Mouse (Mus musculus) inflammation-experienced regulatory T-cells, adult 6 months (primary cell): ENCODE measurements around the gene Sfrp2. TPM values are rescaled to one million over a fixed set of nuclear protein-coding genes. Genes with fewer than 3 reads are reported as not detected.
A peak's percentile ranks its signal among the peaks of the same experiment; 100 is the strongest.

ENCODE experiments used
- ATAC-seq: one replicate; pipeline ENCODE4 v1.8.0; 2017
- polyA plus RNA-seq, 3 experiments: library from polyadenylated mRNA; unstranded; fragments of 100-300 nt; shearing (Covaris generic); gene quantifications; one replicate each; pipeline ENCODE4 v1.2.1; 2017

The Sfrp2 gene
- 10 to 100 TPM in 1 of 3 experiments, 1 to 10 TPM in 2; 2.0 to 10.9 (median 7.8) TPM for polyA plus RNA-seq

GRCm38 (mm10) chr3:83765871-83766725 lies at the start of gene Sfrp2:
Gene Sfrp2, plus strand, starts transcription at chr3:83766321.
- no peak for ATAC-seq

GRCm38 (mm10) chr3:83717643-83718231 lies 48.4 kb upstream of the Sfrp2 start:
- no peak for ATAC-seq

DNA sequence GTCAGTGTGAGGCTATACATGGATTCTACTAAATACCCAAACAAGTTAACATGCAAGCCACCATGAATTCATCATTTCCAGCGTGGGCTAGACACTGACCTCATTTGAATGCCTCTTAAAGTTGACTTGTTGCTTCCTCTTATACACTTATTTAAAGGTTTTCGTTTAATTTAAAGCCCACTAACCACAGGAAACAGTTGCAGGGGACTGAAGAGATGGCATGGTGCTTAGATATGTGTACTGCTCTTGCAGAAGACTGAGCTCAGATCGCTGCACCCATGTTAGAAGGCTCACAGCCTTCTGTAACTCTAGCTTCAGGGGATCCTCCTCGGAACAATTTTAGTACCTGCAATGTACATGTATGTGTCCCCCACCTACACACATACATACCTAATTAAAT lies 47.5 kb upstream of the Sfrp2 start:
- ATAC-seq = no peak

DNA sequence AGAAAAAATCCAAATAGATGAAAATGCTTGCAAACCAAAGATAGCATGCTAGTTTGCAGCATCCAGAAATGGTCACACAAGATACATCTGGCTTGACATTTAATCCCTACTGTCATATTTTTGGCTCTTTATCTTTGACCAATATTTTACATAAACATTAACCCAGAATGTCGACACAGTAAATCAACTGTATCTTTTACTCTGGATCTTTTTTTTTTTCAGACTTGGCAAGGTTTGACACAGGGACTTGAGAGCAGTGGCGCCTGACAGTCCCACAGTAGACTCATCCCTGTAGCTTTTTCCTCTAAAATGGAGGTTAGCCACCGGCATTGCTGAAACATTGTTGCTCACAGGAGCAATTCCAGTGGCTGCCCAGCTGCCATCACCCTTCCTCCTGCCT lies 37.9 kb upstream of the Sfrp2 start:
- ATAC-seq = no peak

- ATAC-seq = no peak
Measured at GRCm38 (mm10) chr3:83728675-83729390, 37.3 kb upstream of the Sfrp2 start.

DNA sequence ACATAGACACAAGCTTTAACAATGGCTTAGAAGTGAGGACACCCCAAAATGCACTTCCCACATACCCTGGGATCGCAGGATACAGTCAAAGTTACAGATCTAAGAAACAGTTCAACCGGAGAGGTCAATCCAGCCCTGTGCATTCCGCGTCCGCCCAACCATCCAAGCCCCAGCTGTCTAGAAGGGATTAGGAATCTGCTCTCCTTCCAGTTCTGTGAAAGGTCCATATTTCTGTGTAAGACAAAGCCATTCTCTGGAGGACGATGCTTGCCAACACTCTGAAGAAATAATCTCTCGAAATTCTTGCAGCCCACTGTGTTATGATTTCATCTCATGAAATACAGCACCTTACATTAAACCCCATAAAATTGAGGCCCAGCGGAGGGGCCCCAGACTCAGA lies 32.1 kb upstream of the Sfrp2 start:
- ATAC-seq = no peak

GRCm38 (mm10) chr3:83736980-83737379 lies 29.1 kb upstream of the Sfrp2 start:
- ATAC-seq = no peak

GRCm38 (mm10) chr3:83740246-83740645 lies 25.9 kb upstream of the Sfrp2 start:
- ATAC-seq = no peak

GRCm38 (mm10) chr3:83747276-83747675 lies 18.8 kb upstream of the Sfrp2 start:
- no peak for ATAC-seq

DNA sequence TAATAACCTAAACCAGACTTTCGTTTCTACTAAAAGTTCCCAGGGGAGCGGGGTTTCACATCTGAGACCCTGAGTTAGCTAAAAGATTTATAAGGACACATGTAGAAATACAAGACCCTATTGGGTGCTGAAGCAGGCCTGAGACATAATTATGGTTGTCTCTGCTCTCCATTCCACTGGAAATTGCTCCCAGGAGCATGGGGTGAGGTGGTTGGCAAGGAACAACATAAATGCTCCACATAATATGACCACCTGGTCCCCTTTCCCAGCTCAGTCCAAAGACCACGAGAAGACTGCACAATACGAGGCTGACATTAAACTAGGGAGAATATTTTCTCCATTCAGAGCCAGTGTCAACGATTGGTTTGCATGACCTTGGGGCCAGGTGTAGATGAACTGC lies 18.2 kb upstream of the Sfrp2 start:
- ATAC-seq = no peak

GRCm38 (mm10) chr3:83751625-83752024 lies 14.5 kb upstream of the Sfrp2 start:
- no peak for ATAC-seq

- no peak for ATAC-seq
Measured at GRCm38 (mm10) chr3:83752196-83752595, 13.9 kb upstream of the Sfrp2 start.

GRCm38 (mm10) chr3:83755043-83755635 lies 11.0 kb upstream of the Sfrp2 start:
- no peak for ATAC-seq

DNA sequence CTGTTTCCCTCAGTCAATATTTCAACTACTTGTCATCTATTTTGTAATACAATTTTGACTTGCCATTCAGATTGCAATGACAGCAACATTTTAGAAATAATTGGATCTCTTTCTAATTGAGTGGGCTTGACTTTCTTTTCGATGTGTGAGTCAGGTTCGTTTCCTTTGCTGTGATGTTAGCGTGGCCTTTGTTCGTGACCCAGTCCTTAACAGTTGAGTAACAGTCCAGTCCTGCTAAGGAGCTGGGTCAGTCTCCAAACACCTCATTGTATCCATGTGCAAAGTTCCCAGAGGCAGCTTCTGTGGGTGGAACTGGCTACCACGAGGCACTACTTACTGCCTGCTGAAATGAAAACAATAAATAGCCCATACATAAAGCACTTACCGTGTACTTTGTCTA lies 10.5 kb upstream of the Sfrp2 start:
- ATAC-seq = no peak

- ATAC-seq = no peak
Measured at GRCm38 (mm10) chr3:83762361-83762760, 3.8 kb upstream of the Sfrp2 start.

DNA sequence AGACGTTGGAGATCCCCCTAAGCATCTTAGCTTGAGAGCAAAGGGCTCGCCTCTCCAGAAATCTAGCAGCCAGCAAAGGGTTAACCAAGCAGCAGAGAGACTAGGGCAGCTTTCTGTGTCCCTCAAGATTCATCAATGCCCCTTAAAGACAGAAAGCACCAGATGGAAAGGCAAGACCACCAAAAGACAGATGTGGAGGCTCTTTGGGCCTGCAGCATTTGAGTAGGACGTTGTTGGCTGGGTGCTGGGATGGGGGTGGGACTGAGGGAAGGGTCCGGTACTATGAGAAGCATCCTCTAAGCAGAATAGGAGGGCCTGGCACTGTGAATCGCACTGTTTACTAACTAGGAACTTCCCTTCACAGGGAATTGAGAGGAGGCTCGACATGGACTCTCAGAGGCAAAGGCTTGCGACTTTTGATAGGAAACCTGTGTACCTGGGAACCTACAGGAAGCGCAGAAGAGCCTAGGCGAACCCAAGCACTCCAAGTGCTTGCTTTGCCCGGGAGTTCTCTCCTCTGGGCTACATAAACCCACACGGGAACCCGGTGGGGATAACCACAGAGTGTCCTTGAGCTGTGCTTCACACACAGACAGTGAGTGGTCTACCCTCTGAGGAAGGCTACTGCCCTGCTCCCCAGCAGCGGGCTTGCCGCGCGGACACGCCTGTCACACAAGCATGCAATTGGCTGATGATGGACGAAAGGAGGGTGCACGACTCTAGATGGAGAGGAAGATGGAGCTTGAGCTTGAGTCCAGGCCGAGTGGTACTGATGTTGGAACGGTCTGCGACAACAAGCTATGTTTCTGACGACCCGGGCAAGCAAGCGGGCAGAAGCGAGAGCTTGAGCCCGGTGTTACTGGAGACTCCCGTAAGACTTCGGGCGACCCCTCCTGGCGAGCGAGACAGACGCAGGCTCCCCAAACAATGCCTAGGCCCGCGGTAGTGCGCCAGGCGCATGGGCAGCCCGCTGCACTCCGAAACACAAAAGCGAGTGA lies 2.3 kb upstream of the Sfrp2 start:
- peak; percentile 52 for ATAC-seq

DNA sequence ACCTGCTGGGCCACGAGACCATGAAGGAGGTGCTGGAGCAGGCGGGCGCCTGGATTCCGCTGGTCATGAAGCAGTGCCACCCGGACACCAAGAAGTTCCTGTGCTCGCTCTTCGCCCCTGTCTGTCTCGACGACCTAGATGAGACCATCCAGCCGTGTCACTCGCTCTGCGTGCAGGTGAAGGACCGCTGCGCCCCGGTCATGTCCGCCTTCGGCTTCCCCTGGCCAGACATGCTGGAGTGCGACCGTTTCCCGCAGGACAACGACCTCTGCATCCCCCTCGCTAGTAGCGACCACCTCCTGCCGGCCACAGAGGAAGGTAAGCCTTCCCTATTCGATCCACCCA lies 577 bp downstream of the Sfrp2 start:
- no peak for ATAC-seq

DNA sequence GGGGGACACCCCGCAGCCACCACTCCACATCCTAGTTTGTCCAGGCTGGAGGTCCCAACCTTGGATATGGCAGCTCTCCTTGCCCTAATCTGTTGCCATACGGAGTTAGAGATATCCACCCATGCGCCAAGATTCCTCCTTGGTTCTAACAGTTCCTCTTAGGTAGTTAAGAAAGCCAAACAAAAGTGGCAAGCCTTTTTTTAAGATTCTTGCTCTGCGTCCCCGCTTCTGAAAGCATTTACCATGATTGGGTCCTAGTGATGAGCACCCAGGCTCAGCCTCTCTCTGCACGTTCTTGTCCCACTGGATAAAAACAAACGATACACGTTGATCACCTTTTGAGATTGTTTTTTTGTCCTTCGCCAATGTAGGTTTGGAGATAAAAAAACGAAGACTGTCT lies 1.0 kb downstream of the Sfrp2 start:
- ATAC-seq = no peak

GRCm38 (mm10) chr3:83768293-83769035 lies 2.3 kb downstream of the Sfrp2 start:
- no peak for ATAC-seq

DNA sequence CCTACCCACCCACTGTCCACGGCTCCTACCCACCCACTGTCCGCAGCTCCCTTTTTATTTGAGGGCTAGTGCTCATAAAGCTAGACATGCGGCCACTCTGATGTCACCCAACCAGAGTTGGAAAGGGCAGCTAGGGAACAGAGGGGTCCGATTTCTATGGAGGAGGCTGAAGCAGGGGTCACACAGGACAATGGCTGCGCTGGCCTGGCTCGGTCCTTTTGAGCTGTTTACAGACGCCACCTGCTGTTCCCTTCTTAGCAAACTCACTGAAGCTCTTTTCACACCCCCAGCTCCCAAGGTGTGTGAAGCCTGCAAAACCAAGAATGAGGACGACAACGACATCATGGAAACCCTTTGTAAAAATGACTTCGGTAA lies 2.9 kb downstream of the Sfrp2 start:
- no peak for ATAC-seq

GRCm38 (mm10) chr3:83771160-83771869 lies 5.2 kb downstream of the Sfrp2 start:
- no peak for ATAC-seq
